Mouse (Mus musculus) lung, embryonic 15.5 days (tissue): ENCODE results near the gene Fhit. TPM values are rescaled to one million over a fixed set of nuclear protein-coding genes. Genes with fewer than 3 reads are reported as not detected.

Experiments used
- ATAC-seq: fragments of 200-750 bp; cut with Nextera tagmentation; 2 replicates; pipeline ENCODE4 v1.8.0; 2017; ENCODE audit warnings: moderate number of reproducible peaks, borderline replicate concordance; ENCODE audit not compliant: low FRiP score, low TSS enrichment; ENCODE audit errors: extremely low read depth
- H3K27ac ChIP-seq: fragments of 300-500 bp; sonication (generic); 2 replicates; pipeline ENCODE4 v1.5.1; 2015; ENCODE audit warnings: moderate library complexity, mild to moderate bottlenecking, inconsistent platforms
- H3K27me3 ChIP-seq: fragments of 300-500 bp; sonication (generic); 2 replicates; pipeline ENCODE4 v1.6.1; 2015; ENCODE audit warnings: inconsistent platforms
- H3K36me3 ChIP-seq: fragments of 300-500 bp; sonication (generic); 2 replicates; pipeline ENCODE4 v1.6.1; 2015; ENCODE audit warnings: inconsistent platforms
- H3K4me1 ChIP-seq: fragments of 300-500 bp; sonication (generic); 2 replicates; pipeline ENCODE4 v1.6.1; 2015; ENCODE audit warnings: inconsistent platforms
- H3K4me2 ChIP-seq: fragments of 300-500 bp; sonication (generic); 2 replicates; pipeline ENCODE4 v1.6.1; 2015; ENCODE audit warnings: inconsistent platforms, mild to moderate bottlenecking, moderate library complexity
- H3K4me3 ChIP-seq: fragments of 300-500 bp; sonication (generic); 2 replicates; pipeline ENCODE4 v1.5.1; 2015; ENCODE audit warnings: mild to moderate bottlenecking, inconsistent platforms
- H3K9ac ChIP-seq: fragments of 300-500 bp; sonication (generic); 2 replicates; pipeline ENCODE4 v1.6.1; 2015; ENCODE audit warnings: inconsistent platforms
- H3K9me3 ChIP-seq: fragments of 300-500 bp; sonication (generic); 2 replicates; pipeline ENCODE4 v1.6.1; 2016; ENCODE audit warnings: inconsistent platforms
- WGBS: fragments of 180-500 bp; shearing (Covaris S2); methylation state at CpG from one replicate; pipeline ENCODE4 v1.1.7; 2015; 5-methylcytosine and 5-hydroxymethylcytosine counted together
- polyA plus RNA-seq: library from polyadenylated mRNA; unstranded; fragments of >200 nt; fragmentation: Nextera tagmentation; extraction: Ambion mirVana; gene quantifications from 2 replicates; pipeline ENCODE4 v1.2.1, GENCODE M21; 2015

The Fhit gene
- polyA plus RNA-seq, 1 experiment from 2014 or later, result 3.4 TPM

DNA sequence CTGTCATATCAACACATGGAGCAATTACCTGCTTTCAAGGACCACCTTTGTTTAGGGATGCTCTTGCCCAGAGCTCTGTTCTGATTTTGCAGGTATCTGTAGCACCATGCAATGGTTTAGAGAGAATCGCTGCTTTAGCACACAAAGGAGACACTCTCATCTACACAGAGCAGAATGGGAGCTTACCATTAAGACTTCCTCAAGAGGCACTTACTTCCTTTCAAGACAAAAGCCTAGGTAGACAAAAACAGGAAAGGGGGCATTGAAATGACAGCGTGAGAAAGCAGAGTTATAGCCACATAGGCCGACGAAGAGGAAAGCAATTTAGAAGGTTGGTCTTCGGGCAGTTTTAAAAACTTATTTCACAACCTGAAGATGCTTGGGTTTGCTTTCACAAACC lies 872.8 kb downstream of the Fhit start:
- 68% methylated on average over 5 of the region's 5 CpGs for WGBS
- no peaks in the 10 kb centered on the region for H3K36me3 ChIP-seq
- H3K27ac ChIP-seq, result no peak overlapping the region
- H3K4me1 ChIP-seq, result no peaks in the 10 kb centered on the region
- ATAC-seq, result no peak
- no peak overlapping the region for H3K4me2 ChIP-seq
- no peaks in the 10 kb centered on the region for H3K9me3 ChIP-seq
- no peak overlapping the region for H3K9ac ChIP-seq
- H3K27me3 ChIP-seq, result no peaks in the 10 kb centered on the region
- no peak overlapping the region for H3K4me3 ChIP-seq

DNA sequence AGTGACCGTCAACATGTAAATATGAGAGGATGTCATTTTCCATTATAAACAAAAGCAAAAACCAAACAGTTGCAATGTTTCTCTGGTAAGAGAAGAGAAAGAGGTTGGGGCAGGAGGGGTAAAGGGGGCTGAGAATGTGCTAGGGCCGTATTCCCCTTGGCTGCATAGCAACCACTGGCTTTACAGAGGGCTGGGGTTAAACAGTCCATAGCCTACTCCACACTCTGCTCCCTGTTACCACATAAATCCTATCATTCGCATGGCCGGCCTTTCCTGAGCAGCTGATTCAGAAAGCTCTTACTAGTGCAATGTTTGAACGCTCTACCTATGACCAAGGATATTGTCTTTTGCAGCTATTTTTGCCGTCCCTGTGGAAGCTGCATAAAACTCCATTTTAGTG lies 875.8 kb downstream of the Fhit start:
- ATAC-seq, result no peak
- no peaks in the 10 kb centered on the region for H3K9me3 ChIP-seq
- no peaks in the 10 kb centered on the region for H3K36me3 ChIP-seq
- H3K27me3 ChIP-seq, result no peaks in the 10 kb centered on the region
- H3K4me3 ChIP-seq, result no peak overlapping the region
- no peak overlapping the region for H3K27ac ChIP-seq
- no peaks in the 10 kb centered on the region for H3K4me1 ChIP-seq
- no peak overlapping the region for H3K4me2 ChIP-seq
- WGBS, result 71% methylated on average over 6 of the region's 6 CpGs
- no peak overlapping the region for H3K9ac ChIP-seq

DNA sequence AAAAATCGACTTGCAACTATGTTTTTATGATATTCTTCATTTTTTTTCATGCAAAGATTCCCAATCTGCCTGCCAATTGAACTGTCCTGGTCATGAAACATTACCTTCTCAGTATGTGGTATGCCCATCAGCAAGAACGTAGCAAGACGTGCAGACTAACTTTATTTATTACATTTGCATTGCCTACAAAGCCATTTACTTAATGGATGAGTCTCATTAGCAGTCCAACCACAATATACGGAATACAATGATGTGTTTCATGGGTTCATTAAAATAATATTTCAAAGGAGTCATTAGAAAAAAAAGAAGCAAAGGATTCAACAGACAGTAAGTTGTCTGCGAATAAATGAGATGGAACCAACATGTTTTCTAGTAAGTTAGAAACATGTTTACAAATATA lies 933.1 kb downstream of the Fhit start:
- H3K27me3 ChIP-seq, result no peaks in the 10 kb centered on the region
- H3K4me2 ChIP-seq, result no peak overlapping the region
- H3K27ac ChIP-seq, result no peak overlapping the region
- WGBS, result 60% methylated on average over 5 of the region's 5 CpGs
- no peak overlapping the region for H3K9ac ChIP-seq
- H3K9me3 ChIP-seq, result no peaks in the 10 kb centered on the region
- no peak for ATAC-seq
- H3K4me1 ChIP-seq, result no peaks in the 10 kb centered on the region
- no peaks in the 10 kb centered on the region for H3K36me3 ChIP-seq
- H3K4me3 ChIP-seq, result no peak overlapping the region

DNA sequence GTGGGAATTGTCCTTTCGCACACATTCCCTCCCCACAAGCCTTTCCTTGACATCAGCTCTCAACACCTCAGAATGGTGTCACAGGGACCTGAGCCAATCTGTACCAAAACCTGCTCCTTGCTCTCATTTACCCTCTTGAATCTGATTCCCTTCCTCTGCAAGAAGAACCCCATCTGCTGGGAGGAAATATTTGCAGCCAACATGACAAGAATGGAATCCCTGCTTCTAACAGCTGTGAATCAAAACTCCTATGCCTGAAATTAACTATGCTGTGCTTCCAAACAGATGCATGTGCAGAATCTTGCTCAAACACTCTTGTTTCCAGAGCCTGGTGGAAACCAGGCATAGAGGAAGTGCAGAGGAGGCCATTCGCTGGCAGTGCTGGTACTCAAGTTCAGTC lies 940.0 kb downstream of the Fhit start:
- H3K9ac ChIP-seq, result no peak overlapping the region
- WGBS, result 88% methylated on average over 2 of the region's 2 CpGs
- H3K9me3 ChIP-seq, result no peaks in the 10 kb centered on the region
- no peaks in the 10 kb centered on the region for H3K4me1 ChIP-seq
- no peaks in the 10 kb centered on the region for H3K27me3 ChIP-seq
- H3K27ac ChIP-seq, result no peak overlapping the region
- H3K4me2 ChIP-seq, result no peak overlapping the region
- H3K36me3 ChIP-seq, result no peaks in the 10 kb centered on the region
- no peak overlapping the region for H3K4me3 ChIP-seq
- ATAC-seq, result no peak

DNA sequence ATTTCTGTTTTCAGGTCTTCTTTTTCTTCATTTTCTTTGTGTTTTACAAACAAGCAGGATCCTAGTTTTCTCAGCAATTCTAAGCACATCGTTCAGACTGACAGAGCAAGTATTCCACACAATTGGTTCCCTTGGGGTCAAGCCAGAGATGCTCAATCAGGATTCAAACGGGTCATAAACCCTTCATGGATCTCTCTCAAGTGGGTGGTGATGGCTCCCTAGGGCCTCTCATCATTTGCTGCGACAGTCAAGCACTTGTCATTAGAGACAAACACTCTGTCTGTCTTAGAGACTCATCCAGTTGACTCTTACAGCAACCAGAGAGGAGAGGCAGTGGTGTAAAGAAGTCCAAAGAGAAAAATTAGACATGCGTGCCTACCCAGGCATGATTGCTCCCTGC lies 948.6 kb downstream of the Fhit start:
- no peak overlapping the region for H3K4me2 ChIP-seq
- no peaks in the 10 kb centered on the region for H3K27me3 ChIP-seq
- H3K9ac ChIP-seq, result no peak overlapping the region
- ATAC-seq, result no peak
- no peak overlapping the region for H3K27ac ChIP-seq
- no peaks in the 10 kb centered on the region for H3K9me3 ChIP-seq
- H3K36me3 ChIP-seq, result no peaks in the 10 kb centered on the region
- WGBS, result 37% methylated on average over 4 of the region's 4 CpGs
- H3K4me1 ChIP-seq, result no peaks in the 10 kb centered on the region
- H3K4me3 ChIP-seq, result no peak overlapping the region

DNA sequence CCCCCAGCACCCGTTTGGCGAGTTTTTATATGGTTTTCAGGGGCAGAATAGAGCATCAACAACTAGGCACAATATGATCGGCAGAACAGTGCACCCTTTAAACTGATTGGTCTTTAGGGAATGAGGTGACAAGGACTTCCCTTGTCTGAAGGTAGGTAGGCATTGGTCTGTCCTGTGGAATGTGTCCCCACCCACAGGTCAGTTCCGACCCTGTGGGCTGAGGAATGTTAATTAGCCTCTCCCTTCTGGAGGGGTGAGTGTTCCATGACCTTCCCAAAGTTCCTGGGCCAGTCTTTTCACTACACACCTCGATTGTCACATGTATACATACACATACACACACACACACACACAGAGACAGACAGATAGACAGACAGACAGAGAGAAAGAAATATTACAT lies 950.7 kb downstream of the Fhit start:
- 57% methylated on average over 5 of the region's 5 CpGs for WGBS
- no peak overlapping the region for H3K4me2 ChIP-seq
- ATAC-seq, result no peak

DNA sequence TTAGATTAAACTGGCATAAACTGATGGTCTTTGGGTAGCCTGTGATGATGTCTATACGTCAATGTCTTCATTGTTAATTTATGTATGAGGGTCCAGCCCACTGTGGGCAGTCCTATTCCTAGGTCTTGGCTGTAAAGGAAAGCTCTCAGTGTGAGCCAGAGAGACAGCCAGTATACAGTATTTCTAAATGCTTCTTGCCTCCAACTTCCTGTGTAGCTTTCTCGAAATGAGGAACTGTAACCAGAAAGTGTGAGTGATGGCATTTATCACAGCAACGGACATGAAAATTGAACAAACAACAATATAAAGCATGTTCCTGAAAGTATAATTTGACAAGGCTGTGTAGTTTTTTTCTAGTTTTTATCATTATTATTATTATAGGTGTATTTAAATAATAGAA lies 952.8 kb downstream of the Fhit start:
- ATAC-seq, result no peak
- H3K9me3 ChIP-seq, result no peaks in the 10 kb centered on the region
- WGBS, result 76% methylated on average over 3 of the region's 3 CpGs
- H3K27ac ChIP-seq, result no peak overlapping the region
- no peak overlapping the region for H3K4me2 ChIP-seq
- H3K4me3 ChIP-seq, result no peak overlapping the region
- H3K4me1 ChIP-seq, result no peaks in the 10 kb centered on the region
- no peaks in the 10 kb centered on the region for H3K36me3 ChIP-seq
- H3K9ac ChIP-seq, result no peak overlapping the region
- no peaks in the 10 kb centered on the region for H3K27me3 ChIP-seq

More for the DNA sequence above, 950.7 kb downstream of the Fhit start:
- Histone ChIP-seq H3K36me3 (no peaks in the 10 kb centered on the region), H3K27me3 (no peaks in the 10 kb centered on the region), H3K27ac (no peak overlapping the region), H3K9me3 (no peaks in the 10 kb centered on the region), H3K9ac (no peak overlapping the region), H3K4me3 (no peak overlapping the region), H3K4me1 (no peaks in the 10 kb centered on the region)

DNA sequence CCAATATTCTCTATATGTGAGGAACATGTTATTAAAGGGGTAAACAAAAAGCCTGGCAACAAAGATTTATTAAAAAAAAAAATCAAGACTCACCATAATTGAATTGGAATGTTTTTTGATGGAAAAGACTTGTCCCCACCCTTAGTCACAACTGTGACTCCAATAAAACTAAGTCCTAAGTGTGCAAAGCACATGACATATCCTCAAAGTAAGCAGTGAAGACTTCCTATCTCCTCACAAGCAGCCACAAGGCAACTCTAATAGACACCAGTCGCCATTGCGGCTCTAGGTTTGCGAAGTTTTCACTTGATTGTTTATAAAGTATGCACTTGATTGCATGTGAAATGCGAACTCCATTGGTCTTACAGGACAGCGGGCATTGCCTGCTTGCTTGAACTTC lies 956.1 kb downstream of the Fhit start:
- H3K4me1 ChIP-seq, result no peaks in the 10 kb centered on the region
- 86% methylated on average over 5 of the region's 5 CpGs for WGBS
- ATAC-seq, result no peak

DNA sequence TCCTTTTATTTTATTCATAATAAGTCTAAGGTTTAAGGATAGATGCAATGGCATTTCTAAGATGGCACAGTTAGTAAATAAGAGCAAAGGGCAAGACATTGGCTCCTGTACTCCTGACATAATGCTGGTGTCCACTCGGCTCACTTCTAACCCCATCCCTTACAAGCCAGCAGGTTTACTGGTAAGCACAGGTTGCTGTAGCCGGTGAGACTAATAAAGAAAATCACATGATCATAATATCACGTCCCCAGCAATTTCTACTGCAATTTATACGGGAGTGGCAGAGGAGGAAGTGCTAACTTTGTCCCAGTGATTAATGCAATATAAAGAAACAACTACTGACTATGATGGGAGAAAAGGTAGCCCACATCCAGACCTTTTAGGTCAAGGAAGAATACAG lies 956.5 kb downstream of the Fhit start:
- Histone ChIP-seq H3K9me3 (no peaks in the 10 kb centered on the region), H3K4me2 (no peak overlapping the region), H3K27me3 (no peaks in the 10 kb centered on the region), H3K4me1 (no peaks in the 10 kb centered on the region), H3K36me3 (no peaks in the 10 kb centered on the region), H3K9ac (no peak overlapping the region), H3K27ac (no peak overlapping the region), H3K4me3 (no peak overlapping the region)
- ATAC-seq, result no peak
- 74% methylated on average over 4 of the region's 4 CpGs for WGBS

More for the DNA sequence above, 956.1 kb downstream of the Fhit start:
- no peak overlapping the region for H3K9ac ChIP-seq
- no peak overlapping the region for H3K4me3 ChIP-seq
- no peaks in the 10 kb centered on the region for H3K27me3 ChIP-seq
- H3K36me3 ChIP-seq, result no peaks in the 10 kb centered on the region
- no peaks in the 10 kb centered on the region for H3K9me3 ChIP-seq
- no peak overlapping the region for H3K4me2 ChIP-seq
- no peak overlapping the region for H3K27ac ChIP-seq

DNA sequence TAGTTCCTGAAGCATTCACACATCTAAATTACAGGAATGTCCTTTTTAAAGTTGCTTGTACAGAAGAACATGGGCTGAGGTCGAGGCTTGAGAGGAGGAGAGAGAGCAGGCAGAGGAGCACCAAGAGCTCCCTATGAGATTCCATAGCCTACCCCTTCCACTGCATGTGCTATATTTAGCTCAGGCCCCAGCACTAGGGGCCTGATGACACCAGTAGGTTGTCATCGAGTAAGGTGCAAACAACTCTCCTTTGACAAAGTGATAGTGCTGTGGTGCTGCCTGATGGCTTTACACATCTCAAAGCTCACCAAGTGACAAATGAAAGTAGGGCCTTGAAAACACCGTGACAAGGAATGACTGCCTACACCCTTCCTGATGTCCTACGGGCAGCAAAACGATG lies 967.7 kb downstream of the Fhit start:
- Histone ChIP-seq H3K4me3 (no peak overlapping the region), H3K4me1 (no peaks in the 10 kb centered on the region), H3K4me2 (no peak overlapping the region), H3K27ac (no peak overlapping the region), H3K27me3 (no peaks in the 10 kb centered on the region), H3K9ac (no peak overlapping the region), H3K36me3 (no peaks in the 10 kb centered on the region), H3K9me3 (no peaks in the 10 kb centered on the region)
- ATAC-seq, result no peak
- 32% methylated on average over 5 of the region's 5 CpGs for WGBS

DNA sequence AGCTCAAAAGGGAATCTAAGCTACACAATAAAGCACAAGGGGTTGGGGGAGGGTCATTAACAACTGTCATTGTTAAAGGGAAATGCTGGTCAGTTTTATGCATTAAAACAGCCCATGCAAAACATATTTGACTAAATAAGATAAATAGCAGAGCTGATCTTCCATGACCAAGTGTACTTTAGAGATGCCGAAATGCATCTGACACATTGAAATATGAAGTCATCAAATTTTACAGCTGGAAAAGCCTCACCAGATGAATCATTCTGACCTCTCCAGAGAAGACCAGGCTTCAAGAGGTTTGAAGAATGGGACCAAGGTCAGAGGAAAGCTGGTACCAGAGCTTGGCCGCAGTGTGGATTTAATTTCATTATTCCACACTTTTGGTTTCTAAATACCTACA lies 990.1 kb downstream of the Fhit start:
- no peak for ATAC-seq
- Histone ChIP-seq H3K4me3 (no peak overlapping the region), H3K4me1 (no peaks in the 10 kb centered on the region), H3K9me3 (no peaks in the 10 kb centered on the region), H3K36me3 (no peaks in the 10 kb centered on the region), H3K4me2 (no peak overlapping the region), H3K27ac (no peak overlapping the region), H3K9ac (no peak overlapping the region), H3K27me3 (no peaks in the 10 kb centered on the region)
- 81% methylated on average over 2 of the region's 2 CpGs for WGBS

DNA sequence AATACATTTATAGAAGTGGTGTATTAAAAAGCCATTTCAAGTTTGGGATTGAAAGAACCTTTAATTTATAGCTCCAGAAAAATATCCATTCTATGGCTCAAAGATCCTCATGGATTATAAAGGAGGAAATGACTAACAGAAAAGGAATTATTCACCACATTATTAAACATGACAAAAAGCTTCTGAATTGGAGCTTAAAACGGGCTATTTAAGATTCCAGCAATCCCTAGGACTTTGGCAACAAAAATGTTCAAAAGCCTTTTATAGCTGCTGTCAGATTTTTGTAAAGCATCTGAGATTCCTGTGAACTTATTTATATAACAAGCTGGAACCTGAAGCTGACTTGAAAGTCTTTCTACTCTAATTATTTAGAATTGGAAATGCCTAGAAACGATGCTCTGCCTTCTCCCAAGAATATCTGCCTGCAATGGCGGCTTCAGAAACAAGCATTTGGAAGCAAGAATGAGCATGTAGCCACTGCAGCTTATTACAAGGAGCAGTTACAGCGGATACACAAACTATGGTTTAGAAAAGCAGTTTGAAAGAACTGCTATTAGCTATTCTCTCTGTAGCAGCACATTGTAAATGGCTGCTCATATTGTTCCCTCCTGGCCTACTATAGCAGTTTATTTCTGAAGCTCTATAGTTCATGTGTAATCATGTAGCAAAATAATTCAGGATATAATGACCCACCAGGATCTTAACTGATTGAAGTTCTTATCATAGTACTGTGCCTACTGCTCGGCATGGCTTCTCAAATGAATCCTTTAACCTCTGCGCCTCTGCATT lies 995.0 kb downstream of the Fhit start:
- ATAC-seq, result no peak
- 59% methylated on average over 6 of the region's 6 CpGs for WGBS
- no peak overlapping the region for H3K4me2 ChIP-seq
- H3K4me1 ChIP-seq, result no peaks in the 10 kb centered on the region
- no peaks in the 10 kb centered on the region for H3K9me3 ChIP-seq
- no peaks in the 10 kb centered on the region for H3K36me3 ChIP-seq
- H3K4me3 ChIP-seq, result no peak overlapping the region
- no peak overlapping the region for H3K27ac ChIP-seq
- H3K9ac ChIP-seq, result no peak overlapping the region
- no peaks in the 10 kb centered on the region for H3K27me3 ChIP-seq

DNA sequence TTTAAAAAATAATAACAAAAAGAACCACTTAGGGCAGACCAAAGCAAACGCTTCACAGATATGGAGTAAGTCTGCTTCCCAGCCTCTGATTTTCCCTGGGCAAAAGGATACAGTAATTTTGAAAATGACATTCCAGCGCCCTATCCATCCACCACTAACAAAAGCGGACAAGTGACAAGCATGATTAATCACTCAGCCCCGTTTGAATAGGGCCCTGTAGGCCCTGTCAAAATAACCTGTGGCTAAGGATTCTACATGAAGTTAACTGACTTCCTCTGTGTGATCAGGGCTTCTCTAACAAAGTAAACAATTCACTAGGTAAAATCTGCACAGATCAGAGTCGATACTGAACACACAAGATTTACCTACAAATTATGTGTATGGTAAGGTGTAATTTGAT lies 1012.0 kb downstream of the Fhit start:
- Histone ChIP-seq H3K4me2 (no peak overlapping the region), H3K9me3 (no peaks in the 10 kb centered on the region), H3K27ac (no peak overlapping the region), H3K4me1 (no peaks in the 10 kb centered on the region), H3K4me3 (no peak overlapping the region), H3K27me3 (no peaks in the 10 kb centered on the region), H3K9ac (no peak overlapping the region), H3K36me3 (no peaks in the 10 kb centered on the region)
- ATAC-seq, result no peak
- WGBS, result 34% methylated on average over 5 of the region's 5 CpGs
